Mouse (Mus musculus) adrenal gland, adult (tissue): ENCODE results near the gene Ucn2.

ENCODE experiments used
- DNase-seq, 2 experiments: peaks; one replicate each; pipeline ENCODE4 v3.0.0; 2022 to 2023; ENCODE audit warnings: low spot score in 1 of 2; ENCODE audit not compliant: inconsistent age in 2 of 2

Ucn2 gene

DNA sequence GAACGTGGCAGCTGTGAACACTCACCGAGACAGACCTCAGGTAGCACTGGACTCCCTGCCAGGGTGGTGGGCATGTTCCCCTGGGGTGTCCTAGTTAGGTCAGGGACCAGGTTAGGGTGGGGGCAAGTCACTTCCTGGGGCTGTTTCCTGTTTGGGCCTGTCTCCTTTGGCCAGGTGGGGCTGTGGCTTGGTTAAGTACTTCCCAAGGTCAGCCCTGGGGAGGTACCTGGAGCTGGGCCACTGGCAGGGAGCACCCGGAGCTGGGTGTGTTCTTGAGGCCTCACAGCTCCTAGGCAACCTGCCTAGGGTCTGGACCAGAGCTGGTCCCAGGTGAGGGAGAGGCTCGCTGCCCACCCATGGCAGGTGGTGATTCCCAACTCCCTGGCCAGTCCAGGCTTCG, 43.1 kb downstream of the Ucn2 start:
- DNase-seq = peak in 1 of 2 experiments; percentile 3

DNA sequence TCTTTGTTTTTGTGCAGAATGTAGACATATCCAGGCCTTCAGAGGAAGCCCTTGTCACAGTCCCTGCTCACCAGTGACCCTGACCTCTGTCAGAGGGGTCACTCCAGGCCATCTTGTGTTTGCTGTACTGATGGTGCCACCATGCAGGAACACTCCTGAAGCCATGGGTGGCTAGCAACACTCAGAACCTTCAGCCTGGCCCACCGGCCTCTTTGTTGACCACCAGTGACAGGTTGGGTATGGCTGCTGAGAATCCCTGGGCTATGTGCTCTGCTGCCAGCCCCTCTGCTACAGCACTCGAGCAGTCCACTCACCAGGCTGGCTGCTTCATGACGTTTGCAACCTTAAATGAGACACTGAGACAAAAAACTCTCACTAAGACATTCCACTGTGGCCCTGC, 44.5 kb downstream of the Ucn2 start:
- DNase-seq = no peak

DNA sequence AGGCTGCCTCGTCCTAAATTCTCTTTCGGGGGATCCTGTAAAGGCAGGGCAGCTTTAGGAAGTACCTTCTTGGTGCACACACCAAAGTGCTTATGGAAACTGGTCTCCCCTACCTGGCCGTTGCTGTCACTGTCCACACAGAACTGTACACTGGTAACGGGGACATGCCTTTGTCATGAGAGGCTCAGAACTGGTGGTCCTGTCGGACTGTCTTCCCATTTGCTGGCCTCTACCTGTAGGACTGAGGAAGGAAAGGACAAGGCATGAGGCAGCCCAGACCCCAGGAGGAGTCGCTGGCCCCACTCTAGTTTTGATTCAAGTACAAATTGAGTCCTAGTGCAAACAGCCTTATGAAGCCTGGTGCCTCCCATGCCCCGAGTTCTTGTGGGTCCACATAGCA, 45.2 kb downstream of the Ucn2 start:
- DNase-seq = no peak

DNA sequence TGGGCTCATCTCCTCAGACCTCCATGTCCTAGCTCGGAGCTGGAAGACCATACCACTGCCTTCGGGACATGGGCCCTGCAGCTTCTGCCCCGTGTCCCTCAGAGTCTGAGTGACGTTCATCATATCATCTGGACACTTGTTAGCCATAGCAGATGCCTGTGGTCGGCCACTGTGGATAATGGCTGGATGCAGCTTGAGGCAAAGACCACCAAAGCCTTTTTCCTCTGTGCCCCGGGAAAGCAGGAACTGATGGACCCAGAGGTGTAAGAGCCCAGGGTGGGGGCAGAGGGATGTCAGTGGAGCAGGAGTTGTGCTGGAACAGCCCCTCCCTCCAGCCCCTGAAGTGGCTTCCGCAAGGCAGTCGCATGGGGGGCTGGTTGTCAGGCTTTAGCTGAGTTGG, 45.9 kb downstream of the Ucn2 start:
- DNase-seq = no peak

DNA sequence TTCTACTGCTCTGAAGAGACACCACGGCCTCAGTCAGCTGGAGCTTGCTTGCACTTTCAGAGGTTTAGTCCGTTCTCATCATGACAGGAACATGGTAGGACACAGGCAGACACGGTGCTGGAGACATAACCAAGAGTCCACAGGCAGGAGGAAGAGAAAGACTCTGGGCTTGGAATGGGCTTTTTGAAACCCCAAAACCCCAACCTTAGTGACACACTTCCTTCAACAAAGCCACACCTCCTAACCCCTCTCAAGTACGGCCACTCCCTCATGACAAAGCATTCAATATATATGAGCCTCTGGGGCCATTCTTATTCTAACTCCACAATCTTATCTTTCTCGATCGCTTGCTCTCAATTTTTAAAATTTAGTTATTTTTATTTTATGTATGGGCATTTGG, 46.6 kb downstream of the Ucn2 start:
- no peak for DNase-seq
